Mouse (Mus musculus) forebrain, embryonic 15.5 days (tissue): ENCODE results near the gene Nrxn2. TPM values are rescaled to one million over a fixed set of nuclear protein-coding genes. Genes with fewer than 3 reads are reported as not detected.

Experiments
- ATAC-seq: fragments of 200-750 bp; cut with Nextera tagmentation; replicated peaks from 2 replicates; pipeline ENCODE4 v1.8.0; 2017; ENCODE audit warnings: mild to moderate bottlenecking, moderate TSS enrichment, moderate library complexity
- H3K27ac ChIP-seq: fragments of 300-500 bp; sonication (generic); replicated peaks from 2 replicates; pipeline ENCODE4 v1.5.1; 2015; ENCODE audit warnings: mild to moderate bottlenecking, inconsistent platforms
- H3K27me3 ChIP-seq: fragments of 300-500 bp; sonication (generic); 2 replicates; pipeline ENCODE4 v1.6.1; 2015; ENCODE audit warnings: inconsistent platforms
- H3K36me3 ChIP-seq: fragments of 300-500 bp; sonication (generic); 2 replicates; pipeline ENCODE4 v1.6.1; 2015; ENCODE audit warnings: mild to moderate bottlenecking, inconsistent platforms
- H3K4me1 ChIP-seq: fragments of 300-500 bp; sonication (generic); 2 replicates; pipeline ENCODE4 v1.6.1; 2015; ENCODE audit warnings: inconsistent platforms
- H3K4me2 ChIP-seq: fragments of 300-500 bp; sonication (generic); replicated peaks from 2 replicates; pipeline ENCODE4 v1.6.1; 2015; ENCODE audit warnings: mild to moderate bottlenecking, inconsistent platforms
- H3K4me3 ChIP-seq: fragments of 300-500 bp; sonication (generic); 2 replicates; pipeline ENCODE4 v1.5.1; 2015; ENCODE audit warnings: mild to moderate bottlenecking, inconsistent platforms
- H3K9ac ChIP-seq: fragments of 300-500 bp; sonication (generic); replicated peaks from 2 replicates; pipeline ENCODE4 v1.6.1; 2015; ENCODE audit warnings: mild to moderate bottlenecking, inconsistent platforms
- H3K9me3 ChIP-seq: fragments of 300-500 bp; sonication (generic); 2 replicates; pipeline ENCODE4 v1.6.1; 2016; ENCODE audit warnings: inconsistent platforms
- WGBS: fragments of 180-500 bp; shearing (Covaris S2); methylation state at CpG from one replicate; pipeline ENCODE4 v1.1.7; 2015; ENCODE audit warnings: mixed read lengths; 5-methylcytosine and 5-hydroxymethylcytosine counted together
- polyA plus RNA-seq: library from polyadenylated mRNA; unstranded; fragments of >200 nt; fragmentation: Nextera tagmentation; extraction: Ambion mirVana; gene quantifications from 2 replicates; pipeline ENCODE4 v1.2.1, GENCODE M21; 2015

Gene Nrxn2
- polyA plus RNA-seq, 1 experiment from 2014 or later, result 32.4 TPM

- no peaks in the 10 kb centered on the region for H3K9me3 ChIP-seq
- no peak for ATAC-seq
- H3K4me3 ChIP-seq, result no peak overlapping the region
- peaks cover 32% of the 10 kb centered on the region for H3K4me1 ChIP-seq
- no peak overlapping the region for H3K4me2 ChIP-seq
- H3K9ac ChIP-seq, result no peak overlapping the region
- 86% methylated on average over 5 of the region's 5 CpGs for WGBS
- no peaks in the 10 kb centered on the region for H3K36me3 ChIP-seq
- peaks cover 11% of the 10 kb centered on the region for H3K27me3 ChIP-seq
- H3K27ac ChIP-seq, result no peak overlapping the region
Observed at GRCm38 (mm10) chr19:6396237-6396636, 22.3 kb upstream of the Nrxn2 start.

GRCm38 (mm10) chr19:6397582-6398249 lies 20.8 kb upstream of the Nrxn2 start:
- Histone ChIP-seq H3K4me3 (no peak overlapping the region), H3K9me3 (no peaks in the 10 kb centered on the region), H3K27me3 (peaks cover 21% of the 10 kb centered on the region), H3K9ac (no peak overlapping the region), H3K27ac (no peak overlapping the region), H3K36me3 (no peaks in the 10 kb centered on the region), H3K4me2 (0 out of 2 replicates have a peak overlapping the region, but pooled peaks have one; percentile 99), H3K4me1 (peaks cover 39% of the 10 kb centered on the region)
- ATAC-seq, result no peak
- 87% methylated on average over 22 of the region's 22 CpGs for WGBS

DNA sequence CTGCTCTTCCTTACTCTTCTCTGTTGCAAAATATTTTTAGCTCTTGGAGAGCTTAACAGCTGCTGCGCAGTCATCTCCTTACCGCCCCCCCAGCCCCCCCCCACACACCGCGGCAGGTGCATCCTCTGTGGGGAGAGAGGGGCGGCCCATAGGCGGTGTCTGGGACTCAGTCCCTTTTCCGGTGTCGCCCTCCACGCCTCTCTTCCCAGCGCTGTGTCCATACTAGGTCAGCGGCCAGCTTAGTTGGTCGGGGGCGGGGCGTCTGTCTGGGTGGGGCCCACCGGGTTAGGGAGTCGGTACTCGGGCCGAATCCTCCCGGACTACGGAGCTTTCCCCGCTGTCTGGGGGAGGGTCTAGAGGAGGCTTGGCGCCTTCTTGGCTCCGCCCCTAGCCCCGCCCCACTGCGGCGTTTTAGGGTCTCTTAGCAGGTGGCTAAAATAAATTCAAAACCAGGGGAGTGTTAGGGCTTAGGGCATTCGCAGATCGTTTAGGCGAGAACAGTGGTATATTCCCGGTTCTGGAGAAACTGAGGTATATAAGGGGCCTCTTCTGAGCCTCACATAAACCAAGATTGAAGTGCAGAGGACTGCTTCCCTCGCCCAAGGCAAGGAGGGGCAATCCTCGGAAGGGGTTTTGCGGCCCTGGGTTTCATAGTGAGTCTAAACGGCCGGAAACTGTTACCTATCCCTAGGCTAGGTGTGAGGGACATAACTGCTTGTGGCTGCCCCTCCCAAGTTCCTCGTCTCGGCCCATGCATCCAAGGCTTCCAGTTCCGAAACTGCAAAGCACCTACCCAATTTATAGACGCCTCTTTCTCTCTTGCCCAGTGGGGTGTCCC lies 19.9 kb upstream of the Nrxn2 start:
- Histone ChIP-seq H3K9me3 (no peaks in the 10 kb centered on the region), H3K4me2 (peak overlapping the region; percentile 99), H3K27me3 (peaks cover 21% of the 10 kb centered on the region), H3K36me3 (no peaks in the 10 kb centered on the region), H3K4me3 (peak overlapping the region; percentile 79), H3K9ac (peak overlapping the region; percentile 63), H3K4me1 (peaks cover 39% of the 10 kb centered on the region), H3K27ac (peak overlapping the region; percentile 72)
- ATAC-seq, result peak; percentile 67
- under 1% methylated on average over 39 of the region's 39 CpGs for WGBS

DNA sequence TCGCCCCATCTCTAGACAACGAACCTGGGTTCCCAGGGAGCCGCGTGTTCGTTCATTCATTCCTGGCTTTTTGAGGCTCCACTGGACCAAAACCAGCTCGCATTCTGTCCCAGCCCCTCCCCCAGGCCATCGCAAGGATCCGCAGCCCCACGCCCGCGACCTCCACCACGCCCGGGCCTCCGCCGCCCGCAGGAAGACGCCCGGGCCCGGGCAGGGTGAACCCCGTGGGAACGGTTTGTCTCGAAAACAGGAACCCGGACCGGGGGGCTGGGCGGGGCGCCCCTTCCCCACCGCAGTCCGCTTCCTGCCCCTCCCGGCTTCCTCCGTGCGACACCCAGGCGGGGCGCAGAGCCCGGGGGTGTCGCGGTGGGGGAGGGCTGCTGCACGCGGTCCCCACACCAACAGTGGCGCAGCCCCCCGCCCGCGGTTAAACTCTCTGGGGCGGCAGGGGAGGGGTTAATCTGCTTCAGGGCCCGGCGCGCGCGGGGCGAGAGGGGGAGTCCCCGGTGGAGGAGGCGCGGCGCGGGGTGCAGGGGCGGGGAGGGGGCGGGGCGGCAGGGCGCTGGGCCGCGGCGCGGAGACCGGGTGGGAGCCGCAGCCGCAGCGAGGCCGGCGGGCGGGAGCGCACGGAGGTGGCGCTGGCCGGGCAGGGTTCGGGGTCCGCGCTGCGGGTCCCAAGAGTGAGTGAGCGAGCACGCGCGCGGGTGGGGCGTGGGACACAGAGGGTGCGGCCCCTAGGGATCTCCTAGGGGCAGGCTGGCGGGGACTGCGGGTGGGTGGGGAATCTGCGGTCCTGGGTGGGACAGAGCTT lies 19.0 kb upstream of the Nrxn2 start, which contains the start of gene Rasgrp2:
Gene Rasgrp2, plus strand, starts transcription at position 56 of the 811 bp plus-strand sequence.
- under 1% methylated on average over 83 of the region's 87 CpGs for WGBS
- peak within 1 kb of the TSS; percentile 79 for H3K4me3 ChIP-seq
- peak within 1 kb of the TSS; percentile 72 for H3K27ac ChIP-seq
- peak within 1 kb of the TSS; percentile 99 for H3K4me2 ChIP-seq
- H3K4me1 ChIP-seq, result peaks cover 39% of the 10 kb centered on the region
- peaks cover 21% of the 10 kb centered on the region for H3K27me3 ChIP-seq
- ATAC-seq, result peak; percentile 19
- H3K9ac ChIP-seq, result peak within 1 kb of the TSS; percentile 63
- H3K36me3 ChIP-seq, result no peaks in the 10 kb centered on the region
- H3K9me3 ChIP-seq, result no peaks in the 10 kb centered on the region

DNA sequence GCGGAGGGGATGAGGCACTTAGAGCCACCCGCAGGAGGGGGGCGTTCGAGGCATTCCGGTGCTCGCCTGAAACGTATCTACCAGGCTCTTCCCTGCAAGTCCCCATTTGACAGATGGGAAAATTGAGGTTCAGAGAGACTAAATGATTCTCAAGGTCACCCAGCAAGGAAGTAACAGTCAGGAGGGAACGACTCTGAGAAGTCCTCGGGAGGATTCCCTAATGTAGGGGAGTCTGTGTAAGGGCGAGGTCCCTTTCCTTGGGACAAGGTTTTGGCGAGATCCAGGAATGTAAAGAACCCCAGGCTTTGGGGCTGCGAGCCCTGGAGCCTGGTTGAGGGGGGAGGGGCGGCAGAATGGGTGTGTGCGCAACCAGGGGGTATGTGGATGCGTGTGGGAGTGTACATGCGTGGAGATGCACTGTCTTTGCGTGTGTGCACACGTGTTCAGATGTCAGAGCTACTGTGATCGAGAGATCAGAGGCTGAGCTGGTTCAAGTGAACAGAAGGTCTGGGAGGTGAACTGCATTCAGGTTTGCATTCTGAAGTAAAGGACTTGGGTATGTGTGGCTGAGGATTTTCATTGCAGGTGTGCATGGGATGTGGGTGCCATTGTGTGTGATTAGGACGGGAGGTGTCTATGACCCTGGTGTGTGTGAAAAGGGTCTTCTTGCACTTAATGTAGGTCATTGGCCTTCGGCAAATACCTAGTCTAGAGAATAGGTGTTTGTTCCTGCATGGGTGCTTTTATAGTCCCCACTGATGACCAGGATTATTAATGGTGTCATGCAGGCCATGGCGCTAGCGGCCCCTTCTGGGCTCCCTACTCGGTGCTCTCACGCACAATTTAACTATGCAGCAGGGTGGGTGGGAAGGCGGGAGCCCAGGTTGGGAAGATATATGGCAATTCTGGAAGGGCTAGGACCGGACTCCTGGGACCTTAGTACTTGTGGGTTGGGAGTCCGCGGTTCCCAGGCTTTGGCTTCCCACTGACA lies 18.1 kb upstream of the Nrxn2 start:
- no peak for ATAC-seq
- no peak overlapping the region for H3K27ac ChIP-seq
- peak overlapping the region; percentile 99 for H3K4me2 ChIP-seq
- no peaks in the 10 kb centered on the region for H3K9me3 ChIP-seq
- H3K9ac ChIP-seq, result peak overlapping the region; percentile 63
- H3K4me3 ChIP-seq, result peak overlapping the region; percentile 79
- peaks cover 21% of the 10 kb centered on the region for H3K27me3 ChIP-seq
- H3K36me3 ChIP-seq, result no peaks in the 10 kb centered on the region
- WGBS, result 3% methylated on average over 29 of the region's 29 CpGs
- peaks cover 39% of the 10 kb centered on the region for H3K4me1 ChIP-seq

DNA sequence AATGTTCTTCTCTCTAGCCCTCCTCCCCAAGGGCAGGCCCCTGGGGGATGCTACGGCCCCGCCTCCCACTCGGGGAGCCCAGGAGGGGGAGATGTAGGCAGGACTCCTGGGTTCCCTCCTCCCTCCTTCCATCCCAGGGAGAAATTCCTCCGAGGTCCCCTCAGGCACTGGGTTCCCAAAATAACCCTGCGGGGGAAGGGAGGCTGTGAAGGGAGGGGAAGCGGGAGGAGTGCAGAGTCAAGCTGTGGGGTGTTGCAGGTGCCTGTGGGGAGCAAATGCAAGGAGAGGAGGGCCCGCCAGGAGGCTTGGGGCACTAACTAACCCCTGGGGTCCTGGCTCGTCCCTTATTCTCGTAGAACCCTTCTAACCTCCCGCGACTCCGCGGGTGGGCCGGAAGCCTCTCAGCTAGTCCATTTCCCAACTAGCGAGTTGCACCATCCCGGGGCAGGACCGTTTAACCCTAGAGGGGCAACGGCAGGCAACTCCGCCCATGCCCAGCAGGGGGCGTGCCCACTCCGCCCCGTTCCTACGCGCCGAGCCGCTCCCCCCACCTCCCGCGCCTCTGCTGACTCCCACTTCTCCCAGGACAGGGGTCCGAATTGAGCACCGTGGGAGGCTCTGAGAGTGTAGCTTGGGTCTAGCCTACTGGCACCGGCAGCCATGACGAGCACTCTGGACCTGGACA lies 17.3 kb upstream of the Nrxn2 start:
- Histone ChIP-seq H3K4me2 (peak overlapping the region; percentile 99), H3K36me3 (no peaks in the 10 kb centered on the region), H3K27ac (no peak overlapping the region), H3K9ac (0 out of 2 replicates have a peak overlapping the region, but pooled peaks have one; percentile 22), H3K9me3 (no peaks in the 10 kb centered on the region), H3K4me1 (peaks cover 39% of the 10 kb centered on the region), H3K4me3 (peak overlapping the region; percentile 79), H3K27me3 (peaks cover 21% of the 10 kb centered on the region)
- ATAC-seq, result no peak; the same call in 1 of the 2 replicates
- under 1% methylated on average over 32 of the region's 32 CpGs for WGBS

DNA sequence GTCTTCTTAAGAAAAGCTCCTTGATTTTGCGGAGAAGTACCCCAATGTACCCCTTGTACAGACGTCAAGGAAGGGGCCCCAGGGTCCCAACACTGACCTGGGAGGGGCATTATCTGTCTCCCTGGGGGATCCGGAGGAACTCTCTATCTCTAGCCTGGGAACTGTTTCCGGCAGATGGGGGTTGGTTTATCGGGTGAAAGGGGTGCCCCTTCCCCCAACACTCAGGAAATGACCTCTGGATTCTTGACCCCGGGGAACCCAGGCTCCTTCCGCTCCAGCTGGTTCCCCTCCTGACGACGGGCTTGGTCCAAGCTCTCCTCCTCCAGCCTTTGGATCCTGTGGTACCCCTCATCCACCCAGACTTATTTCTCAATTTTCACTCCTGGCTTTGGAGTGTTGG lies 16.6 kb upstream of the Nrxn2 start:
- Histone ChIP-seq H3K36me3 (no peaks in the 10 kb centered on the region), H3K9me3 (no peaks in the 10 kb centered on the region), H3K4me3 (peak overlapping the region; percentile 79), H3K27ac (no peak overlapping the region), H3K27me3 (peaks cover 21% of the 10 kb centered on the region), H3K4me2 (peak overlapping the region; percentile 99), H3K4me1 (peaks cover 39% of the 10 kb centered on the region), H3K9ac (no peak overlapping the region)
- 17% methylated on average over 9 of the region's 9 CpGs for WGBS
- ATAC-seq, result no peak

GRCm38 (mm10) chr19:6403869-6404268 lies 14.7 kb upstream of the Nrxn2 start:
- Histone ChIP-seq H3K4me1 (peaks cover 30% of the 10 kb centered on the region), H3K27me3 (peaks cover 21% of the 10 kb centered on the region), H3K4me3 (no peak overlapping the region), H3K27ac (no peak overlapping the region), H3K9me3 (no peaks in the 10 kb centered on the region), H3K36me3 (no peaks in the 10 kb centered on the region), H3K9ac (no peak overlapping the region), H3K4me2 (no peak overlapping the region)
- WGBS, result 82% methylated on average over 10 of the region's 10 CpGs
- ATAC-seq, result no peak

DNA sequence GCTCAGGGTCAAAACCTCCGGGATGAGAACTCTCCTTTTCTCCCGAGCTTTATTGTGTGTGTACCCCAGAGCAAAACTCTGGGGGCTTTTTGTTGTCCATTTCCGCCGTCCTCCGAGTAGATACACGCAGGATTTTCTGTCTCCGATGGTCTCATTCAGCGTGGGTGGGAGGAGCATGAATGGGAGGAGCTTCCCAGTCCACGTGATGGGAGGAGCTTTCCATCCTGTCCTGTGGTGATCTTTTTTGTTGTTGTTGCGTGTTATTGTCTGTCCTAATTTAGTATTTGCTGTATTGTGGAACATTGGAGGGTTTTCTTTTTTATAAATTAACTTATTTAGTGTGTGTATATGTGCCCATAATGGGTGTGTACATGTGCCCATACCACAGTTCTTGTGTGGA lies 13.1 kb upstream of the Nrxn2 start:
- no peak overlapping the region for H3K4me3 ChIP-seq
- no peak overlapping the region for H3K27ac ChIP-seq
- no peak overlapping the region for H3K9ac ChIP-seq
- peaks cover 18% of the 10 kb centered on the region for H3K27me3 ChIP-seq
- H3K4me1 ChIP-seq, result peaks cover 16% of the 10 kb centered on the region
- H3K36me3 ChIP-seq, result no peaks in the 10 kb centered on the region
- 67% methylated on average over 10 of the region's 10 CpGs for WGBS
- ATAC-seq, result no peak
- no peak overlapping the region for H3K4me2 ChIP-seq
- H3K9me3 ChIP-seq, result no peaks in the 10 kb centered on the region

- no peak for ATAC-seq
- Histone ChIP-seq H3K4me2 (no peak overlapping the region), H3K27ac (no peak overlapping the region), H3K4me3 (no peak overlapping the region), H3K4me1 (peaks cover 6% of the 10 kb centered on the region), H3K27me3 (peaks cover 3% of the 10 kb centered on the region; the same call in 1 of the 2 replicates), H3K9me3 (no peaks in the 10 kb centered on the region), H3K9ac (no peak overlapping the region), H3K36me3 (no peaks in the 10 kb centered on the region)
- 80% methylated on average over 8 of the region's 8 CpGs for WGBS
Observed at GRCm38 (mm10) chr19:6407109-6407508, 11.4 kb upstream of the Nrxn2 start.
